Mouse (Mus musculus) gastrocnemius, adult 2 months (tissue): ENCODE measurements at regions not wholly inside any gene's neighbourhood (a gene's known extent, or its start where the extent isn't known, plus 50 kb on each side); places are given as distances from the start of the nearest gene placed in this dataset.
"Not testable (repeated sequence)": the region's sequence is repeated elsewhere in the genome, so short reads cannot be mapped to it uniquely, and the experiment has no call there.

Source experiments
- DNase-seq: peaks from one replicate; pipeline ENCODE4 v3.0.0; 2022
- H3K27ac ChIP-seq: fragments of 200-600 bp; 2 replicates; pipeline ENCODE4 v1.8.1; 2022; ENCODE audit warnings: mild to moderate bottlenecking
- H3K4me3 ChIP-seq: fragments of 200-600 bp; 2 replicates; pipeline ENCODE4 v1.8.1; 2022; ENCODE audit warnings: mild to moderate bottlenecking, moderate library complexity
- CTCF ChIP-seq: fragments of 200-600 bp; IDR thresholded peaks from 2 replicates; pipeline ENCODE4 v1.8.1; 2022; ENCODE audit warnings: antibody characterized with exemption, mild to moderate bottlenecking, moderate library complexity
- intact Hi-C: fragments of 180-260 bp; cut with DNase I; formaldehyde crosslinking; loops from one replicate; pipeline ENCODE4 v1.15.1; 2025

- H3K4me3 ChIP-seq: no peak overlapping the region
- no peak for DNase-seq
- intact Hi-C loops: no loop called here
- H3K27ac ChIP-seq: no peak overlapping the region
- TF ChIP-seq CTCF: no peak
Observed at GRCm38 (mm10) chr6:22447636-22448035, 91.6 kb upstream of the Fam3c start.

- intact Hi-C loops: no loop called here
- H3K4me3 ChIP-seq: no peak overlapping the region
- H3K27ac ChIP-seq: no peak overlapping the region
- TF ChIP-seq CTCF: no peak
- no peak for DNase-seq
Observed at GRCm38 (mm10) chr6:22446621-22447310, 90.7 kb upstream of the Fam3c start.

GRCm38 (mm10) chr6:22444856-22445255 lies 88.8 kb upstream of the Fam3c start:
- intact Hi-C loops, DNase-seq, H3K27ac ChIP-seq, H3K4me3 ChIP-seq: not testable (repeated sequence)

GRCm38 (mm10) chr6:22444220-22444619 lies 88.2 kb upstream of the Fam3c start:
- no peak for DNase-seq
- intact Hi-C loops: no loop called here
- no peak overlapping the region for H3K27ac ChIP-seq
- TF ChIP-seq CTCF: no peak
- no peak overlapping the region for H3K4me3 ChIP-seq

GRCm38 (mm10) chr6:22443573-22443972 lies 87.5 kb upstream of the Fam3c start:
- no peak overlapping the region for H3K27ac ChIP-seq
- DNase-seq: no peak

GRCm38 (mm10) chr6:22443170-22443569 lies 87.1 kb upstream of the Fam3c start:
- intact Hi-C loops: no loop called here
- DNase-seq: no peak
- TF ChIP-seq CTCF: no peak
- no peak overlapping the region for H3K4me3 ChIP-seq
- no peak overlapping the region for H3K27ac ChIP-seq

More at GRCm38 (mm10) chr6:22443573-22443972, 87.5 kb upstream of the Fam3c start:
- intact Hi-C loops: no loop called here
- TF ChIP-seq CTCF: no peak
- no peak overlapping the region for H3K4me3 ChIP-seq

GRCm38 (mm10) chr6:22442591-22442990 lies 86.5 kb upstream of the Fam3c start:
- H3K27ac ChIP-seq: no peak overlapping the region
- intact Hi-C loops: no loop called here
- no peak for DNase-seq
- no peak for TF ChIP-seq CTCF
- no peak overlapping the region for H3K4me3 ChIP-seq

- DNase-seq: no peak
- H3K27ac ChIP-seq: no peak overlapping the region
- TF ChIP-seq CTCF: no peak
- H3K4me3 ChIP-seq: no peak overlapping the region
- intact Hi-C loops: no loop called here
Observed at GRCm38 (mm10) chr6:22439871-22440270, 83.8 kb upstream of the Fam3c start.

- intact Hi-C loops: no loop called here
- no peak for TF ChIP-seq CTCF
- no peak overlapping the region for H3K4me3 ChIP-seq
- no peak for DNase-seq
- H3K27ac ChIP-seq: no peak overlapping the region
Observed at GRCm38 (mm10) chr6:22429026-22429425, 73.0 kb upstream of the Fam3c start.

- intact Hi-C loops: no loop called here
- no peak for TF ChIP-seq CTCF
- Histone ChIP-seq H3K4me3 (no peak overlapping the region), H3K27ac (no peak overlapping the region)
- DNase-seq: no peak
Observed at GRCm38 (mm10) chr6:22424161-22424807, 68.2 kb upstream of the Fam3c start.

- no peak for TF ChIP-seq CTCF
- intact Hi-C loops: no loop called here
- DNase-seq: no peak
- H3K27ac ChIP-seq: no peak overlapping the region
- no peak overlapping the region for H3K4me3 ChIP-seq
Observed at GRCm38 (mm10) chr6:22423070-22423980, 67.3 kb upstream of the Fam3c start.

- no peak for TF ChIP-seq CTCF
- intact Hi-C loops: no loop called here
- Histone ChIP-seq H3K27ac (no peak overlapping the region), H3K4me3 (no peak overlapping the region)
- DNase-seq: no peak
Observed at GRCm38 (mm10) chr6:22421551-22421950, 65.5 kb upstream of the Fam3c start.

GRCm38 (mm10) chr6:22418279-22418678 lies 62.2 kb upstream of the Fam3c start:
- no peak overlapping the region for H3K27ac ChIP-seq
- H3K4me3 ChIP-seq: no peak overlapping the region
- TF ChIP-seq CTCF: no peak
- intact Hi-C loops: no loop called here
- no peak for DNase-seq
